Mouse (Mus musculus) MEL (cell line): ENCODE data around the gene Gns.

ENCODE experiments used
- BHLHE40 ChIP-seq: IDR thresholded peaks from 2 replicates; pipeline ENCODE4 v1.6.1; 2012; ENCODE audit warnings: low read depth, mild to moderate bottlenecking, inconsistent platforms, low read length, improper control_type of control experiment, borderline replicate concordance
- CTCF ChIP-seq, 3 experiments: IDR thresholded peaks in 2 of 3; conservative IDR thresholded peaks in 1 of 3; 2 replicates each; pipeline ENCODE4 v1.5.1; 2011 to 2012; ENCODE audit warnings: low read length in 3 of 3, low read depth in 2 of 3, mild to moderate bottlenecking in 2 of 3, improper control_type of control experiment in 1 of 3, inconsistent platforms in 1 of 3, mixed read lengths in 1 of 3, moderate library complexity in 1 of 3; ENCODE audit not compliant: control insufficient read depth in 1 of 3, insufficient read depth in 1 of 3, poor library complexity in 1 of 3, severe bottlenecking in 1 of 3
- ELF1 ChIP-seq: IDR thresholded peaks from 2 replicates; pipeline ENCODE4 v1.6.1; 2014; ENCODE audit warnings: low read depth, mild to moderate bottlenecking, inconsistent platforms, low read length, improper control_type of control experiment, moderate library complexity
- EP300 ChIP-seq, 2 experiments: IDR thresholded peaks; 2 replicates each; pipeline ENCODE4 v1.6.1; 2011; ENCODE audit warnings: improper control_type of control experiment in 2 of 2, low read length in 2 of 2, low read depth in 1 of 2, mild to moderate bottlenecking in 1 of 2
- JUND ChIP-seq: IDR thresholded peaks from 2 replicates; pipeline ENCODE4 v1.6.1; 2011; ENCODE audit warnings: low read depth, mild to moderate bottlenecking, improper control_type of control experiment, low read length
- MXI1 ChIP-seq: IDR thresholded peaks from 2 replicates; pipeline ENCODE4 v1.6.1; 2011; ENCODE audit warnings: mild to moderate bottlenecking, low read depth, low read length, improper control_type of control experiment
- MYC ChIP-seq: IDR thresholded peaks from 2 replicates; pipeline ENCODE4 v1.6.1; 2011; ENCODE audit warnings: low read depth, mild to moderate bottlenecking, low read length, improper control_type of control experiment, moderate library complexity
- NELFE ChIP-seq: IDR thresholded peaks from 2 replicates; pipeline ENCODE4 v1.6.1; 2011; ENCODE audit warnings: low read depth, low read length, improper control_type of control experiment
- NRF1 ChIP-seq: IDR thresholded peaks from 2 replicates; pipeline ENCODE4 v1.6.1; 2014; ENCODE audit warnings: low read depth, mild to moderate bottlenecking, inconsistent platforms, low read length, improper control_type of control experiment, moderate library complexity; ENCODE audit not compliant: poor library complexity, insufficient read depth, severe bottlenecking
- POLR2A ChIP-seq, 2 experiments: IDR thresholded peaks; 2 replicates each; pipeline ENCODE4 v1.6.1; 2011 to 2012; ENCODE audit warnings: low read length in 2 of 2, mild to moderate bottlenecking in 2 of 2, control low read depth in 1 of 2, improper control_type of control experiment in 1 of 2, low read depth in 1 of 2, moderate library complexity in 1 of 2; ENCODE audit not compliant: control insufficient read depth in 1 of 2, insufficient read depth in 1 of 2, poor library complexity in 1 of 2
- POLR2AphosphoS5 ChIP-seq: IDR thresholded peaks from 2 replicates; pipeline ENCODE4 v1.6.1; 2012; ENCODE audit warnings: low read depth, borderline replicate concordance, mild to moderate bottlenecking, inconsistent platforms, low read length, moderate library complexity, mixed read lengths
- TCF12 ChIP-seq: IDR thresholded peaks from 2 replicates; pipeline ENCODE4 v1.6.1; 2014; ENCODE audit warnings: low read depth, mild to moderate bottlenecking, inconsistent platforms, low read length, improper control_type of control experiment, moderate library complexity
- ZC3H11A ChIP-seq: IDR thresholded peaks from 2 replicates; pipeline ENCODE4 v1.6.1; 2012; ENCODE audit warnings: low read depth, mild to moderate bottlenecking, inconsistent platforms, low read length, improper control_type of control experiment
- ZKSCAN1 ChIP-seq: IDR thresholded peaks from 2 replicates; pipeline ENCODE4 v1.6.1; 2012; ENCODE audit warnings: low read depth, mild to moderate bottlenecking, inconsistent platforms, low read length, improper control_type of control experiment, moderate library complexity

DNA sequence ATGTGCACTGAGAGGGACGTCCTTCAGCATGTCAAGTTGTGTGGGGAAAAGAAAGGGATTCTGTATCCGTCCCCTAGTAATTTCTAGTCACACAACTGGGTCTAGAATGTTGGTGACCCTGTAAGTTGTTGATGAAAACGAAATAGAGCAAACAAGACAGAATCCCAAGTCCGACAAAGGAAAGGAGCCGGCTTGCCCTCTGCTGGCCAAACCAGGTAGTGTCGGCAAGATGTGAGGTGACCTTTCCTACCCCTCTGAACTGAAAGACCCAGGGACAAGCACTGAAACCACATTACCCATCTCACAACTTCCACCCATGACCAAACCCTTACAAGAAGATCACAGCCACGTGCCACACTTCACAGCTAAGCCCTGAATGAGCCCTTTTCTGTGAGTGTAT lies 34.0 kb upstream of the Gns start:
- TF ChIP-seq CTCF (IDR thresholded peaks at IDR 0.05 in 2 of 3, conservative IDR thresholded peaks at IDR 0.05 in 1 of 3; ENCODE audit: control insufficient read depth in 1 of 3, insufficient read depth in 1 of 3, low read depth in 2 of 3, low read length in 3 of 3, poor library complexity in 1 of 3, severe bottlenecking in 1 of 3) (peak; percentile 75 to 95 (median 82)), JUND (no peak), NRF1 (no peak), POLR2A (IDR thresholded peaks at IDR 0.05; ENCODE audit: control insufficient read depth in 1 of 2, insufficient read depth in 1 of 2, low read depth in 1 of 2, low read length in 2 of 2, poor library complexity in 1 of 2) (no peak), ELF1 (no peak), EP300 (IDR thresholded peaks at IDR 0.05; ENCODE audit: low read depth in 1 of 2, low read length in 2 of 2) (no peak), ZKSCAN1 (no peak), POLR2AphosphoS5 (no peak), TCF12 (no peak), ZC3H11A (peak; percentile 55), NELFE (no peak), MXI1 (no peak), BHLHE40 (no peak), MYC (no peak)
